Mouse (Mus musculus) cortical plate, adult 2 months (tissue): ENCODE measurements at regions not wholly inside any gene's neighbourhood (a gene's known extent, or its start where the extent isn't known, plus 50 kb on each side); places are given as distances from the start of the nearest gene placed in this dataset.

Experiments used
- CTCF ChIP-seq: fragments of 200-500 bp; IDR thresholded peaks from 2 replicates; pipeline ENCODE4 v1.5.1; 2011; ENCODE audit warnings: mild to moderate bottlenecking, control low read depth, low read length; ENCODE audit not compliant: insufficient read depth; ENCODE audit errors: extremely low read depth
- POLR2A ChIP-seq: fragments of 200-500 bp; IDR thresholded peaks from 2 replicates; pipeline ENCODE4 v1.6.1; 2011; ENCODE audit warnings: mild to moderate bottlenecking, low read length, control low read depth; ENCODE audit not compliant: insufficient read depth; ENCODE audit errors: extremely low read depth

GRCm38 (mm10) chr5:43446295-43446694 lies 69.0 kb upstream of the C1qtnf7 start:
- no peak for TF ChIP-seq POLR2A
- TF ChIP-seq CTCF: no peak
